Mouse (Mus musculus): ENCODE measurements around the gene Zfp949.
A peak's percentile ranks its signal among the peaks of the same experiment; 100 is the strongest.
"Not testable (repeated sequence)": the region's sequence is repeated elsewhere in the genome, so short reads cannot be mapped to it uniquely, and the experiment has no call there.

Zfp949 gene

DNA sequence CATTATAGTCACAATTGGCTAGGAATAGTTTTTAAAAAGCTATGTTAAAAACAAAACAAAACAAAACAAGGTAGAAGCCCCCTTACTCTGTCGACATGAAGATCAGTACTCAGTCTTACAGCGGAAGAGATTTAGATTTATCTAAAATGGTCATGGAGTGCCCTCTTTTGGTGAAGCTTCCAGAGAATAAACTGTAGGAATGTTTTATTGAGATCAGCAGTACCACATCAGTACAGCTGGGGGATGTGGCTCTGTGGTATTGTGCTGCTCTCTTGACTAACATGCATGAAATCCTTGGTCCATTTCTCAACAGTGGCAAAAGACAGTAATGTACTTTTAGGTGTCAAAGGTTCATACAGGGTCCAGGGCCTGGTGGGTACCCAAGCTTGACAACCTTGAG, 5.0 kb upstream of the Zfp949 start:
- peak; percentile 41 for DNase-seq (ENCODE audit: low read depth, low spot score)

DNA sequence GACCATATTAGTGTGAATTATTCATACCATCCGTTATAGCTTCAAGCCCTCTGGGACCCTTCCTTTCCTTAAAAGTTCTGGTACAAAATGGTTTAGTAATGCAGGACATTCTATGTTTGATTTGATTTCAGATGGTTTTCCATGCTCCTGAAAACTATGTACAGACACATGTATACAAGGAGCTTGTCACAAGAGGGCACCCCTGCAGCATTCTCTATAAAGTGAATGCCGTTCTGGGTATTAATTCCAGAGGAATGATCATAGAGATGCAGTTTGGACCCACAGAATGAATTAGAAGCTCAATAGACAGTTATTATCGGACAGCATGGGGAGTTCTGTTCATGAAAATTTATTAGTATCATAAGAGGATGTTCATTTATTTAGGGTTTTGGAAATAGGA, 2.3 kb upstream of the Zfp949 start:
- no peak for DNase-seq (ENCODE audit: low read depth, low spot score)

DNA sequence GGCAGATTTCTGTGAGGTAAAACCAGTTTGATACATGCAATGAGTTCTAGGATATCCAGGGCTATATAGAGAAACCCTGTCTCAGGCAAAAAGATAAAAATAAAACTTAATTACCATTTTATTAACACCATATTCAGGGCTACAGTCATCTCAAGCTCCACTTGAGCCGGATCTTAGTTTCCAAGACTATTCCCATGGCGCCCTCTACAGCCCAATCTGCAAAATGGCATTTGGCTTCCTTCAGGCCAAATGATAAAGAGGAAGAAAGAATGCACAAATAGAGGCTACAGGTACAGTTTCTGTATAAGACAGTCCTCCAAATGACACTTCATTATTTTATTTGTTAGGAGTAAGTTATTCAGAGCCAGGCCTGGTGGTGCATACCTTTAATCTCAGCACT, 1.7 kb upstream of the Zfp949 start:
- peak; percentile 70 for DNase-seq (ENCODE audit: low read depth, low spot score)

DNA sequence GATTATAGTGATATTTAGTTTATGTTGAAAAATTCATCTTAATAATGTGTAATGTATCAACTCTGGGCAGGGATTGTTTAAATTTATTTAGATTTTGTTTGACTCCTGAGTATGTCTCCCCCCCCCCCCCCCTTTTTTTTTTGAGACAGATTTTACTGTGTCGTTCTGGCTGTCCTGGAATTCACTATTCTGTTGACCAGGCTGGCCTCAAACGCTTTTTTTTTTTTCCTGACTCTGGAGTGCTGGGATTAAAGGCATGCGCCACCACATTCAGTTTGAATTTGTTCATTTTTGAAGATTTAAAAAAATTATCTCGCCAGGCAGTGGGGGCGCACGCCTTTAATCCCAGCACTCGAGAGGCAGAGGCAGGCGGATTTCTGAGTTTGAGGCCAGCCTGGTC, 1.2 kb upstream of the Zfp949 start:
- no peak for DNase-seq (ENCODE audit: low read depth, low spot score)

DNA sequence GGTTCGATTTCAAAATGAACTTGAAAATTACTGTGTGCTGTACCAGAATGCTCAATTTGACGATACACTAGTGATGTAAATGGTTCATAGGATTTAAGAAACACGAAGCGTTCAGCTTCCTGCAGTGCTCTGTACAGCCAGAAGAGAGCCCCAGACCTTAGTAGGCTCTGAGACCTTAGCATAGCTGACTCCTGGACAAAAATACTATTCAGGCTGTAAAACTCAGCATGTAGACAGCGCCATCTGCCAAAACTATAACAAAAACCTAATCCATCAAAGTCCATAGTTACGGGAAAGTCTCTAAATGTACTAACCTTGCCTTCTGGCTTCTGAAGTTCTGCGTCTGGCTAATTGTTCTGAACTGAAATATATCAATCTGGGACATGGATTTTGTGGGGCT, 550 bp upstream of the Zfp949 start:
- DNase-seq (ENCODE audit: low read depth, low spot score), result peak; percentile 73

DNA sequence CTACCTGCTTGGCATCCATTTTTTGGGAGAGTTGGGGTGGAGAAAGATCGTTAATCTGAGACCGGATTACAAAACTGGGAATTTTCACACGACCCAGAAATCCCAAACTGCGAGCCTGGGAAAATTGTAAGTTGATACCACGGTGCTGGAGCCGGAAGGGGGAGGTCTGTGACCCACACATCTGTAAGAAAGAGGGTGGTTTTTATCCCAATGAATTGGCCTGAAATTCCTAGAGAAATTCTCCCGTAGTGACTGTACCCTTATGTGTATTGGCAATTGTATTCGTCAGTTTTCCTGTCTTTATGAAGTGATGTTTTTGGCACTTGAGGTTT, 760 bp downstream of the Zfp949 start:
- DNase-seq (ENCODE audit: low read depth, low spot score), result peak; percentile 71

DNA sequence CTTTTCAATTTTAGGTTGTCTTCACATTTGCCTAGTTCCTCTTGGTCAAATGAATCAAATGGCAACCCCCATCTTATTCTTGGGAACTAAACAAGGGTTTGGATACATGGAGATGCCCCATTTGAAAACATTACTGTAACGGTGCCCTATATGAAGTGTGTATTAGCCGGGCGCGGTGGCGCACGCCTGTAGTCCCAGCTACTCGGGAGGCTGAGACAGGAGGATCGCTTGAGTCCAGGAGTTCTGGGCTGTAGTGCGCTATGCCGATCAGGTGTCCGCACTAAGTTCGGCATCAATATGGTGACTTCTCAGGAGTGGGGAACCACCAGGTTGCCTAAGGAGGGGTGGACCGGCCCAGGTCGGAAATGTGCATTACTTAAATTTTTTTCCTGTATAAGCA, 5.3 kb downstream of the Zfp949 start:
- DNase-seq (ENCODE audit: low read depth, low spot score), result no peak

DNA sequence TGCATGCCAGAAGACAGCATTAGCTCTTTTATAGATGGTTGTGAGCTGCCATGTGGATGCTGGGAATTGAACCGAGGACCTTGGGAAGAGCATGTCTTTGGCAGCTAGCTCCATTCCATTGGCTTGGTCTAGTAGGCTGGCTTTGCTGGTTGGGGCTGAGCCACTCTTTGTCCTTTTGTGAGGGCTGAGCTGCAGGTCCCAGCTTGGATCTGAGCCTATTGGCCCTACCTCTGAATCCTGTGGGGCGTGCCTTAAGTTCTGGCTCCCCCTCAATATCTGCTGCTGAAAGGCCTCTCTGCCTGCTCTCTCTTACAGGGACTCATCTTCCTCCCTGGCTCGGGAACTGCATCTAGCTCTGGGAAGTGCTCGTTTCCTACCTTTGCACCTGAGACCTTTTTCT, 10.3 kb downstream of the Zfp949 start:
- DNase-seq (ENCODE audit: low read depth, low spot score), result no peak

DNA sequence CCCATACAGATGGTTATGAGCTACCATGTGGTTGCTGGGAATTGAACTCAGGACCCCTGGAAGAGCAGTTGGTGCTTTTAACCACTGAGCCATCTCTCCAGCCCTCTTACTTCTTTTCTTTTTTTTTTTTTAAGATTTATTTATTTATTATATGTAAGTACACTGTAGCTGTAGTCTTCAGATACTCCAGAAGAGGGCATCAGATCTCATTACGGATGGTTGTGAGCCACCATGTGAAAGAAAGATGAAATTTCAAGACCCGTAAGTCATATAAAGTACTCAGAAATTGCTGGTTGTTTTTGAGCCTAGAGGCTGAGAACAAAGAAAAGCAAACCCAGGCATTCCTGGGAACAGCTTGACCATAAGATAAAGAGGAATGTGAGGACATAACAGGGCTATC, 13.7 kb downstream of the Zfp949 start:
- not testable (repeated sequence) for DNase-seq (ENCODE audit: low read depth, low spot score)

DNA sequence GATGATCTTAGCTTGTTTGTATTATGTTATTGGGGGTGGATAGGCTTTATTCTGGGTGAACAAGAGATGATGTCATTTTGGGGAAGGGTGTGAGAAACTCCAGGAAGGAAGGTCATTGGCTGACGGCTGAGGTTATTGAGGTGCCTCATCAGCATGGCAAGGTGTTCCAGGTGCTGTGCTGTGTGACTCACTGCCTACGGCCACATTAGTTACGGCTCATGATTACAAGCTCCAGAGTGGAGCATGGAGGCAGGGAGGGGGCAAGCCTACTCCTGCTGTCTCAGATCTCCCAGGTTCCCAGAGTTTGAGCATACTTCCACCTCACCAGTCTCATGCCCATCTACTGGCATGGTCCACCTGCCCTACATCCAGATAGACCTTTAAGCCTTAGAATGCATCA, 22.7 kb downstream of the Zfp949 start:
- not testable (repeated sequence) for DNase-seq (ENCODE audit: low read depth, low spot score)

DNA sequence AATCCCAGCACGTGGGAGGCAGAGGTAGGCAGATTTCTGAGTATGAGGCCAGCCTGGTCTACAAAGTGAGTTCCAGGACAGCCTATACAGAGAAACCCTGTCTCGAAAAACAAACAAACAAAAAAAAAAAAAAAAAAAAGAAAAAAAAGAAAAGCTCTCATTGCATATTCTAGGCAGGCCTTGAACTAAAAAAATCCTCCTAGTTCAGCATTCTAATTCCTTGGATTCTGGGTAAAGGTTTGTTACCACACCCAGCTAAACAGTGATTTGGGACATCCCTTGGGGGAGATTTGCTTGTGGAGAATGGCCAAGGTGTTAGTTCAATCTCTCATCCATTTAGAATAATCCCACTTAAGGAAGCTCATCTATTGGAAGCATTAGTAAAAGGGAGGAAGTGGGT, 32.8 kb downstream of the Zfp949 start, which contains the start of gene Trim43a:
Gene Trim43a (plus strand): TSS at position 301 of the 400 bp plus-strand sequence.
- not testable (repeated sequence) for DNase-seq (ENCODE audit: low read depth, low spot score)

DNA sequence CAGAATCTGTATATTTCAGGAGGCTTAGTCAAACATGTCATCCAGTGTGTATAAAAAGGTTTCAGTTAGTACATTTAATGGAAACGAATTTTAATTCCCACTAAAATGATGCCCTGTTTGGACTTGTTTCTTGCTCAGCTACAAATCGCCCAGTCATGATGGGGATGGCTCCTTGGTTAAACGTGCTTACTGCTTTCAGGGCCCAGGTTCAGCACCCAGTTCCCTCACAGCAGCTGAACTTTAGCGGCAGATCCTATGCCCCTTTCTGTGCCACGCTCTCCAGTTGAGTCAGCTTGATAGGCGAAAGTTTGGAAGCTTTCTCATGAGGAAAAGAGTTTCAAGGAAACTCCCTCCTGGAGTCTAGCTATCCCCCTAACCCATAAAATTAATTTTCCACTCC, 45.9 kb downstream of the Zfp949 start:
- DNase-seq (ENCODE audit: low read depth, low spot score), result not testable (repeated sequence)

DNA sequence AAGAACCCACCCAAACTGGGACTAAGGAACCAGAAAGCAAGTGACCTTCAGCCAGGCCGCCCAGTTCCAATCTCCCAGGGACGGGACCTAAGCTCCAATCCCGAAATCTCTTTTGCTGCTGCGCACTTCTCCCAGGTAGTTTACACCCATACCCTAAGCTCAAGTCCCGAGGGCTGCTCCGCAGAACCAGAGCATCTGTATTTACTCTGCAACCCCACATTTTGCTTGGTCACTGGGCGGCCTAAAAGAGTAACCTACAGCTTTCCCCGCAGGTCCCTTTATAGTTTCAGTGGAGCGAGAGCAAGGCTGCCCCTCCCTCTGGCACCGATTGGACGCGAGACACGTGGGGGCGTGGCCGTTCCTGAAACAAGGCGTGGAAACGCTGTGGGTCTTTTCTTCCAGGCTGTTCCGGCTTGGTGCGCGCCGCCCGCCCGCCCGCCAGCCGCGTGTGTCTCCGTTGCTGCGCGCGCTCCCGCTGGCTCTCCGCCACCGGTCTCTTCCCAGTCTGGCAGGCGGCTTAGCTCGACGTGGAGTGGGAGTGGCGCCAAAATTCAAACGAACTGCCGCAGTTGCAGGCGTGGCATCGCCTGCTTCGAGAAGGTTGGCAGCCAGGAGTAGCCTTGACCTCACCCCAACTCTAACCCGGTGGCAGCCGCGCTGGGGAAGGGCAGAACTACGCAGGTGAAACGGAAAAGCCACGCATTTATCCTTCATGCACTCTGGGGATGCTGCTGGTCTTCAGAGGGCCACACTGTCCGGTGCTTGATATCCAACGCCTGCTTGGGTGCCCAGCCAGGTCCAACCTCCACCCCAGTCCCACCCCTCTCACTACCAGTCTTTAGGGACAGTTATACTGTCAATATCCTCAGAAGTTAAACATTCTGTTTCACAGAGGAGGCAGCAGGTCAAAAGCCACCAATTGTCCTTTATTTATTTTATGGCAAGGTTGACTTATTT, 51.7 kb downstream of the Zfp949 start:
- peak; percentile 96 for DNase-seq (ENCODE audit: low read depth, low spot score)

Data from R1 (cell line).